Mouse (Mus musculus) kidney, postnatal 0 days (tissue): Measurements from ENCODE around the gene Gemin8. TPM values are rescaled to one million over a fixed set of nuclear protein-coding genes. Genes with fewer than 3 reads are reported as not detected.

Experiments
- ATAC-seq: fragments of 200-750 bp; cut with Nextera tagmentation; replicated peaks from 2 replicates; pipeline ENCODE4 v1.8.0; 2017; ENCODE audit warnings: low read depth, moderate number of reproducible peaks, moderate TSS enrichment, moderate library complexity; ENCODE audit not compliant: low FRiP score
- DNase-seq: peaks from one replicate; pipeline ENCODE4 v3.0.0-alpha.2; 2016; ENCODE audit warnings: low spot score
- H3K27ac ChIP-seq: fragments of 300-500 bp; sonication (generic); 2 replicates; pipeline ENCODE4 v1.5.1; 2014; ENCODE audit warnings: mild to moderate bottlenecking
- H3K27me3 ChIP-seq: fragments of 300-500 bp; sonication (generic); 2 replicates; pipeline ENCODE4 v1.6.1; 2014; ENCODE audit warnings: low read length, mixed read lengths; ENCODE audit not compliant: insufficient read depth
- H3K36me3 ChIP-seq: fragments of 300-500 bp; sonication (generic); 2 replicates; pipeline ENCODE4 v1.6.1; 2014; ENCODE audit warnings: low read length, mixed read lengths; ENCODE audit not compliant: insufficient read depth
- H3K4me1 ChIP-seq: fragments of 300-500 bp; sonication (generic); replicated peaks from 2 replicates; pipeline ENCODE4 v1.6.1; 2014; ENCODE audit warnings: antibody characterized with exemption, low read length, mixed read lengths; ENCODE audit not compliant: insufficient read depth
- H3K4me2 ChIP-seq: fragments of 300-500 bp; sonication (generic); 2 replicates; pipeline ENCODE4 v1.6.1; 2014; ENCODE audit warnings: mild to moderate bottlenecking, low read length, moderate library complexity, mixed read lengths
- H3K4me3 ChIP-seq: fragments of 300-500 bp; sonication (generic); replicated peaks from 2 replicates; pipeline ENCODE4 v1.5.1; 2014; ENCODE audit warnings: low read depth, low read length
- H3K9ac ChIP-seq: fragments of 300-500 bp; sonication (generic); 2 replicates; pipeline ENCODE4 v1.6.1; 2014; ENCODE audit warnings: low read depth, low read length
- H3K9me3 ChIP-seq: fragments of 300-500 bp; sonication (generic); replicated peaks from 2 replicates; pipeline ENCODE4 v1.6.1; 2016; ENCODE audit warnings: low read length, inconsistent platforms, mixed read lengths
- CTCF ChIP-seq: IDR thresholded peaks from 2 replicates; pipeline ENCODE4 v1.5.1; 2016; ENCODE audit warnings: antibody characterized with exemption, low read depth, mild to moderate bottlenecking, moderate library complexity
- WGBS: fragments of 180-500 bp; shearing (Covaris S2); extraction: QIAGEN DNeasy Blood & Tissue Kit; methylation state at CpG from one replicate; pipeline ENCODE4 v1.1.7; 2014; 5-methylcytosine and 5-hydroxymethylcytosine counted together
- polyA plus RNA-seq: library from polyadenylated mRNA; unstranded; fragments of >200 nt; fragmentation: Nextera tagmentation; extraction: Ambion mirVana; gene quantifications from 2 replicates; pipeline ENCODE4 v1.2.1, GENCODE M21; 2015

The Gemin8 gene
- polyA plus RNA-seq, 1 experiment from 2014 or later = 9.9 TPM

DNA sequence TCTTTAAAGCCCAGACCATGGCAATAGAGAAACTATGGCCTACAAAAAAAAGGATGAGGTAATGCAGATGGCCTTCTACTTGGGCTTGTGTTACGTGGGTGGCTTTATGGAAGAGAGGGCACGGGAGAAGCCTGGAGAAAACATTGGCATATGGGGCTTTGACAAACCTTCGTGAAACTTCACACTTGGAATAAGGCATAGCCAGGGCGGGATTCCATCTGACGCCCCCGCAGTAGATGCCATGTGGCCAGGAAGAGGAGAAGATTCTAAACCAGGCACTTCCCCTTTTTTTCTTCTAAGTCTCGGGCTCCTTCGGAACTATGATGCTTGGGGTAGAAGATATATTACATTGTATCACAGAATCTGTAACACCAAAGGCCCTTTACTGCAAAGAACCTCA lies 46.5 kb downstream of the Gemin8 start:
- ATAC-seq (no peak), DNase-seq (no peak)
- Histone ChIP-seq H3K9me3 (no peaks in the 10 kb centered on the region), H3K36me3 (no peaks in the 10 kb centered on the region), H3K4me3 (no peak overlapping the region), H3K4me2 (no peak overlapping the region), H3K27me3 (no peaks in the 10 kb centered on the region), H3K9ac (no peak overlapping the region), H3K27ac (no peak overlapping the region), H3K4me1 (no peaks in the 10 kb centered on the region)
- no peak for TF ChIP-seq CTCF
- 81% methylated on average over 8 of the region's 8 CpGs for WGBS

DNA sequence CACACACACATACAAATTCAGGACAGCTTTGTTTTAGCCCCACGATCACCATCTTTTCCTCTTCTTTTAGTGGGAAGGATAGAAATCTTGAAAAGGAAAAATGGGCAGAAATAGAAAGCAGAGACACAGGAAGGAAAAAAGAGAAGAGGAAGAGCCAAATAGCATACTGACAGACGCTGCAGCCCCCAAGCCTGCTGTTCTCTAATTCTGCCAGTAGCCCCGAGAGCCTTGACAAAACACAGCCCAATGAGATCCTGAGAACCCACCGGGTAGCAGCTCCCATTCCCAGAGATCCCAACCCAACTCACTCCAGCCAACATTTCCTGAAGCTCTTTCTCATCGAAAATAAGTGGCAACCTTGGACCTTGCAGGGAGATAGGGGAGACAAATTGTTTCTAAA lies 49.1 kb downstream of the Gemin8 start:
- TF ChIP-seq CTCF = no peak
- Histone ChIP-seq H3K27ac (no peak overlapping the region), H3K4me1 (no peaks in the 10 kb centered on the region), H3K27me3 (no peaks in the 10 kb centered on the region), H3K36me3 (no peaks in the 10 kb centered on the region), H3K9me3 (no peaks in the 10 kb centered on the region), H3K9ac (no peak overlapping the region), H3K4me2 (no peak overlapping the region), H3K4me3 (no peak overlapping the region)
- no peak for DNase-seq
- WGBS = 70% methylated on average over 5 of the region's 5 CpGs
- ATAC-seq = no peak

DNA sequence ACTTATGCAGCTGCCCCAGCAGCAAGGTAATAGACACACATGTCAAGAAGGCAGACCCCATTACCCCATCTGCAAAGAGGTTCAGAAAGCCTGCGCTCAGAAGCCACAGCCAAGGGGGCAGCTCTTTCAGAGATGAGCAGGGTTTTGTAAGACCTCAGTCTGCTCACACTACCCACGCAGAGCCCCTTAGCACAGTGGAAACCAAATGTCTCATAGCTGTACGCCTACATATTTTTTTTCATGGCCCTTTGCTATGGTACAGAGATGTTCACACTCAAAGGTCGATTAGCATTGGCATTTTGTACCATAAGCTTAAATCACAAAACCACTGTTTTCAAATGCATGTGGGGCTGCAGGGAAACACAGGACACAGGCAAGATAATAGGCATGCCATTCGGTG lies 56.6 kb downstream of the Gemin8 start:
- no peak overlapping the region for H3K4me3 ChIP-seq
- DNase-seq = no peak

DNA sequence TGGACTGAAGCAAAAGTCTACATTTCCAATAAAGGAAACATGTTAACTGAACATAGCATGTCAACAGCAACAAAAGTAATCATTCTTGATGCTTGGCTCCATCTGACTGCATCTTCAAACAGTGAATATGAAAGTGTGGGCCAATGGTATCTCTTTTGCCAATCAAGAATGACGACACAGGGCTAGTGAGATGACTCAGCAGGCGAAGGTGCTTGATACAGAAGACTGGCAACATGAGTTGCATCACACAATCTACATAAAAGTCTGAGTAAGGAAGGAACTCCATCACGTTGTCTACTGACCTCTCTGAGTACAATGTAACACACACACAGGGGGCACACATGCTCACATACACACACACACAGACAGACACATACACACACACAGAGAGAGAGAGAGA lies 59.5 kb downstream of the Gemin8 start:
- Histone ChIP-seq H3K9me3 (no peaks in the 10 kb centered on the region), H3K4me3 (no peak overlapping the region), H3K36me3 (no peaks in the 10 kb centered on the region), H3K4me1 (no peaks in the 10 kb centered on the region), H3K27ac (no peak overlapping the region), H3K9ac (no peak overlapping the region), H3K4me2 (no peak overlapping the region), H3K27me3 (no peaks in the 10 kb centered on the region)
- WGBS = 70% methylated on average over 3 of the region's 3 CpGs
- TF ChIP-seq CTCF = no peak
- ATAC-seq = no peak
- no peak for DNase-seq

More for the DNA sequence above, 56.6 kb downstream of the Gemin8 start:
- no peaks in the 10 kb centered on the region for H3K4me1 ChIP-seq
- 84% methylated on average over 5 of the region's 5 CpGs for WGBS
- H3K36me3 ChIP-seq = no peaks in the 10 kb centered on the region
- H3K27me3 ChIP-seq = no peaks in the 10 kb centered on the region
- ATAC-seq = no peak
- no peak overlapping the region for H3K4me2 ChIP-seq
- no peaks in the 10 kb centered on the region for H3K9me3 ChIP-seq
- no peak for TF ChIP-seq CTCF
- no peak overlapping the region for H3K27ac ChIP-seq
- no peak overlapping the region for H3K9ac ChIP-seq

DNA sequence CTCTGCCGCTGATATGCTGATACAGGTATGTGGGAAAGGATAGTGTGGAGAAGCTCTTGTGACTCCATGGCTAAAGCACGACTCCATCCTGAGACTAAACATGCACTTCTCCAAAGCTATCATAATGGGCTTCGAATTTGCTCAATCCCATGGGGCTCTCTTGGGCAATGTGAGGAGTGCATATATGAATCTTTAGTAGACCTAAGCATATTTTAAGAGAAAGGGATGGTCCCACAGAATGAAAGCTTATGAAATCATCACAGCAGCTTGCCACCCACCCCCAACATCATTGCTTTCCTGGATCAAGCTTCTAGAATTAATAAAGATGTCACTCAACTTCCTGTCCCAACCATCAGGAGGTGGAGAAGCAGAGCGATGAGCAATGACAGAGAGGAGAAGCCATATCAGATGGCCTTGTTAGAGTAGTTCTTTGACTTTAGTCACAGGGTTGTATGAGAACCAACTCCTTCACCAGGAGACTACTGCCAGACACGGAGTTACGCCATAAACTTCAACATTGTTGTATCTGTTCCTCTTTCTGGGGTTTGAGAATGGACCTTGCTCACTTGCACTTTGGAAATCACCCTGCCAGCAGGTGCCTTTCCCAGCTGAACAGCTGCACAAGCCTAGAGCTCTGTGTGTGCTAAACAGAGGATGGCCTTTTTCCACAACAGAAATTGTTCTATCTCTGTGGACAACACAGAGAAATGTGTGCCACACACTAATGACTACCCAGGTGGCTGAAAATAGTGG lies 60.4 kb downstream of the Gemin8 start:
- DNase-seq (no peak), ATAC-seq (no peak)
- Histone ChIP-seq H3K4me1 (no peaks in the 10 kb centered on the region), H3K4me3 (no peak overlapping the region), H3K9ac (no peak overlapping the region), H3K4me2 (no peak overlapping the region), H3K27ac (no peak overlapping the region), H3K36me3 (no peaks in the 10 kb centered on the region), H3K27me3 (no peaks in the 10 kb centered on the region), H3K9me3 (no peaks in the 10 kb centered on the region)
- 86% methylated on average over 6 of the region's 6 CpGs for WGBS
- TF ChIP-seq CTCF = no peak

DNA sequence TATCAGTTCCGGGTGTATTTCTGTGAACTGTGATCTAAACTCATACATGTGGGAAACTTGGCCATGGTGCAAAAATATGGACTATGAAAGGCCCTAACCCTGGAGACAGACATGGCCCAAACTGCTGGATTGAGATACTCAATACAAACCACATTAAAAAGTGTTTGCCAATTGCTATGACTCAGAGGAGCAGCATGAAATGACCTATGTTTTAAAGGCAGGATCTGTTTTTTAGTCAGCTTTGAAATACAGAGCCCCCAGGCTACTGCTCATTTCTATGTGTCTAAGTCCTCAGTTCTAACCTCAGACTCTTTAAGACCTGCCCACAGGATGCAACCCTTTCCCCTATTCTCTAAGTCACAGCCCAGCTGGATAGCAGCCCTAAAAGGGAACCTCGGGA lies 65.9 kb downstream of the Gemin8 start:
- no peak for TF ChIP-seq CTCF
- no peak overlapping the region for H3K4me2 ChIP-seq
- DNase-seq (no peak), ATAC-seq (no peak)
- WGBS = 62% methylated on average over 2 of the region's 2 CpGs
- H3K9me3 ChIP-seq = no peaks in the 10 kb centered on the region
- H3K27me3 ChIP-seq = 0 out of 2 replicates have a peak, but pooled peaks cover 3% of the 10 kb centered on the region
- no peaks in the 10 kb centered on the region for H3K36me3 ChIP-seq
- no peaks in the 10 kb centered on the region for H3K4me1 ChIP-seq
- no peak overlapping the region for H3K9ac ChIP-seq
- H3K4me3 ChIP-seq = no peak overlapping the region
- no peak overlapping the region for H3K27ac ChIP-seq
